Mouse (Mus musculus) cerebellum, postnatal 4 days (tissue): ENCODE data around the gene Mmp27.
A peak's percentile ranks its signal among the peaks of the same experiment; 100 is the strongest.

ENCODE experiments used
- DNase-seq, 2 experiments: peaks; one replicate each; pipeline ENCODE4 v3.0.0; 2022; ENCODE audit warnings: low spot score in 2 of 2, mixed read lengths in 1 of 2

Mmp27 gene

GRCm38 (mm10) chr9:7602982-7603742 lies 32.0 kb downstream of the Mmp27 start:
- peak; percentile 65 to 78 for DNase-seq

DNA sequence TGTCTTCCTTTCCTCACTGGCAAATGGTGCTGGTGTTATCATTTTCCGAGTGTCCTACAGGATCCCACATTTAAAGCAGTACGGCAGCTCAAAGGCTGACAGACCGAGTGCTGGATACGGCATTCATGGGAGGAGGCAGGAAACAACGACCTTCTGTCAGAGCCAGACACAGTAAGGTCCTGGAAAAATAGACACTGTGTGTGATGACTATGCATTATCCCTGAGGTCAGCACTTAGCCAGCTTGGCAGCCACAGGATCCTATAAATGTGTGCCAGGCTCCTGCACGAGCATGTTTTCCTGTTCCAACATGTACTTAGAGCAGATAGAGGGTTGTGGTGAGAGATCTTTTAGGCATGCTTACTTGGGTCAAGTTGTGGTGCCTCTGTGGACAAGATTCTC lies 32.8 kb downstream of the Mmp27 start:
- no peak for DNase-seq

DNA sequence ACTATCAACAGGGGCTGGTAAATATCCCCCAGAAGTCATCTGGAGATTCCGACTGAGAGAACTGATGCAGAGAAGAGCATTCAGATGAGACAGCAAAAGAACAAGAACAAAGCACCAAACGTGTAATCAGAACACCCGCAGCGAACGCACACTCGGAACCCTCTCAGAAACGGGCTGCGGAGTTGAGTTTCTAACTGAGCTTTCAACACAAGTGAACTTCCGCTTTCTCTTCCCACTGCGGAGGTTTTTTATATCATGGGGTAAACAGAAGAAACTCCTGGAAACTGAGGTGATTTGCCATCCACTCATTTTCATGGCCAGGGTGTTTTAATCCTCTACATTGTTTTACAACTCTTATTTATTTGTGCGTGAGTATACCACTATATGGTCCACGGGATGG lies 34.4 kb downstream of the Mmp27 start:
- no peak for DNase-seq

GRCm38 (mm10) chr9:7622582-7622981 lies 51.4 kb downstream of the Mmp27 start:
- no peak for DNase-seq

GRCm38 (mm10) chr9:7627931-7628330 lies 56.7 kb downstream of the Mmp27 start, which contains the start of gene Mmp20:
TSS of gene Mmp20 (plus strand) at chr9:7628231.
- no peak for DNase-seq
